Mouse (Mus musculus): ENCODE measurements around the gene Apba2. TPM values are rescaled to one million over a fixed set of nuclear protein-coding genes. Genes with fewer than 3 reads are reported as not detected.

The Apba2 gene
- total and polyA plus RNA-seq, 3 experiments = 0.11 TPM; not detected in 2

DNA sequence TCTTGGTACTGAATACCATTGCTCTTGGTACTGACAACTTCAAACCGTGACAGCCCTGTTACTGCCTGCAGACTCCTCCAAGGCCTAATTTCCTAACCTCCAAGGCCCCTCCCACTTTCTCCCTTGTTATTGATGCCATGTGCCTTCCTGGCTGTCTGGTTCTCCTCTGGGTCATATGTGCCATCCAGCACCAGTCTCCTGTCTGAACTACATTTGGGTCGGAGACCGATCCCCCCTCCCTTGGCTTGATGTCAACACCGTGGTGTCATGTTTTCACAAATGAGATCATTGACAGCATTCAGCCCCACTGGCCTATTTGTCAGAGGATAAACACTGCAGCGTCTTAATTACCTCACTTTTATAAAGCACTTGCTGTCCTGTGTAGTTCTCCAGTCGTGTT, 144.5 kb downstream of the Apba2 start:
- H3K4me1 ChIP-seq (ENCODE audit: insufficient read depth, low read depth, low read length) = no peaks in the 10 kb centered on the region
- no peaks in the 10 kb centered on the region for H3K36me3 ChIP-seq (replicated peaks)
- DNase-seq (ENCODE audit: low spot score) (no peak), ATAC-seq (ENCODE audit: extremely low read depth, insufficient number of reproducible peaks, low FRiP score, poor library complexity, severe bottlenecking) (no peak)
- TF ChIP-seq TAL1 (conservative IDR thresholded peaks at IDR 0.05; ENCODE audit: low read depth, low read length) (no peak), CTCF (IDR thresholded peaks at IDR 0.05; ENCODE audit: low read depth, low read length) (no peak), POLR2AphosphoS5 (IDR thresholded peaks at IDR 0.05; ENCODE audit: insufficient replicate concordance, low read depth, low read length) (no peak), GATA1 (IDR thresholded peaks at IDR 0.05; ENCODE audit: borderline replicate concordance, low read length) (no peak), GATA2 (IDR thresholded peaks at IDR 0.05; ENCODE audit: borderline replicate concordance, low read depth, low read length) (no peak)
- H3K27me3 ChIP-seq (ENCODE audit: insufficient read depth, low read length) = no peaks in the 10 kb centered on the region
- peaks cover 17% of the 10 kb centered on the region for H3K9me3 ChIP-seq (replicated peaks)
- H3K4me3 ChIP-seq (ENCODE audit: low read depth, low read length) = no peak overlapping the region

DNA sequence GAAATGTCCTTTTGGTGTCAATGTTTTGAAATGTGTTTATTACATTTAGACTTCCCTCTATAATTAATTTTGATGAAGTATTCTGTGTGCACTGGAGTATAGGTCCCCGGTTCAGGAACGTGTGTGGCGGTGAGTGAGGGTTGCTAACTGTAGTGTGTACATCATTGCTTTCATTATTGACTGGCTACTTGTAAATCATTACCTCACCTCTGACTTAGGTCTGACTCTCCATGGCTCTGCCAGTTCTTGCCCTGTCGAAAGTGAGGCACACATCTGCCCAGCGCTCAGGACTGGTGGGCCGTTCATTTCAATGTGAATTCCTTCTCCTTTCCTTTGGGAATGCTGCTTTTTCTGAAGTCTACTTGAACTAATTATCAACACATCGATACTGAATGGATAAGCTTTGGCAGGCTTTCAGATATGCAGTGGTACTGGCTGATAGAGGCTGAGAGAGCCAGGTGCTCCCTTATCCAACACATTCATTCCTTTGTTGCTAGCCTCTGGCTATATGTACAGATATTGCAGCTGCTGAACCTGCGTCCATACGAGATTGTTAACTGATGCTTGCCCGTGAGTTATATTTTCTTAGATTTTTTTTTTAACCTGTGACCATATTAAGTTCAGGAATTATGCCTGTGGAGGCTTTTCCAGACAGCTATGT, 147.6 kb downstream of the Apba2 start:
- DNase-seq (ENCODE audit: low spot score) = no peak
- Histone ChIP-seq H3K4me3 (ENCODE audit: low read depth, low read length) (no peak overlapping the region), H3K9me3 (replicated peaks) (peaks cover 17% of the 10 kb centered on the region), H3K36me3 (replicated peaks) (no peaks in the 10 kb centered on the region), H3K27me3 (ENCODE audit: insufficient read depth, low read length) (no peaks in the 10 kb centered on the region), H3K4me1 (ENCODE audit: insufficient read depth, low read depth, low read length) (no peaks in the 10 kb centered on the region)
- ATAC-seq (ENCODE audit: extremely low read depth, insufficient number of reproducible peaks, low FRiP score, poor library complexity, severe bottlenecking) = no peak
- TF ChIP-seq GATA2 (IDR thresholded peaks at IDR 0.05; ENCODE audit: borderline replicate concordance, low read depth, low read length) = no peak
- no peak for TF ChIP-seq POLR2AphosphoS5 (IDR thresholded peaks at IDR 0.05; ENCODE audit: insufficient replicate concordance, low read depth, low read length)
- no peak for TF ChIP-seq CTCF (IDR thresholded peaks at IDR 0.05; ENCODE audit: low read depth, low read length)
- no peak for TF ChIP-seq TAL1 (conservative IDR thresholded peaks at IDR 0.05; ENCODE audit: low read depth, low read length)
- TF ChIP-seq GATA1 (IDR thresholded peaks at IDR 0.05; ENCODE audit: borderline replicate concordance, low read length) = no peak

DNA sequence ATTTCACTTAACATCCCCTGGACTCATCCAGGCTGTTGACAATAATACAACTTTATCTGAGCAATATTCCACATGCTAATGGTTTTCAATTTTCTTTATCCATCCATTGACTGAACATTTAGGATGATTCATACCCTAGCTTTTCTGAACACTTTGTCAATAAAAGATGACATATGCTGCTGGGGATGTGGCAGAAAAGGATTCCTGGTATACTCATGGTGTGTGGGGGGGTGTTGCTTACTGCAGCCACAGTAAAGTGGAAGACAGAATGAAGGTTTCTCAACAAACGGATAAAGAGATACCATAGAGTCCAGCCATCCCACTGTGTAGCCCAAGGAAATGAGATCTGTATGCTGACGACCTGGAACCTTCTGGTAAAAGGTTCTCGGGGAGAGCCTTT, 150.5 kb downstream of the Apba2 start:
- no peak for ATAC-seq (ENCODE audit: extremely low read depth, insufficient number of reproducible peaks, low FRiP score, poor library complexity, severe bottlenecking)
- no peaks in the 10 kb centered on the region for H3K4me1 ChIP-seq (ENCODE audit: insufficient read depth, low read depth, low read length)
- no peak overlapping the region for H3K4me3 ChIP-seq (ENCODE audit: low read depth, low read length)
- no peaks in the 10 kb centered on the region for H3K27me3 ChIP-seq (ENCODE audit: insufficient read depth, low read length)
- H3K36me3 ChIP-seq (replicated peaks) = no peaks in the 10 kb centered on the region
- peaks cover 35% of the 10 kb centered on the region for H3K9me3 ChIP-seq (replicated peaks)
- no peak for DNase-seq (ENCODE audit: low spot score)
- TF ChIP-seq POLR2AphosphoS5 (IDR thresholded peaks at IDR 0.05; ENCODE audit: insufficient replicate concordance, low read depth, low read length) (no peak), CTCF (IDR thresholded peaks at IDR 0.05; ENCODE audit: low read depth, low read length) (no peak), GATA1 (IDR thresholded peaks at IDR 0.05; ENCODE audit: borderline replicate concordance, low read length) (no peak), GATA2 (IDR thresholded peaks at IDR 0.05; ENCODE audit: borderline replicate concordance, low read depth, low read length) (no peak), TAL1 (conservative IDR thresholded peaks at IDR 0.05; ENCODE audit: low read depth, low read length) (no peak)

DNA sequence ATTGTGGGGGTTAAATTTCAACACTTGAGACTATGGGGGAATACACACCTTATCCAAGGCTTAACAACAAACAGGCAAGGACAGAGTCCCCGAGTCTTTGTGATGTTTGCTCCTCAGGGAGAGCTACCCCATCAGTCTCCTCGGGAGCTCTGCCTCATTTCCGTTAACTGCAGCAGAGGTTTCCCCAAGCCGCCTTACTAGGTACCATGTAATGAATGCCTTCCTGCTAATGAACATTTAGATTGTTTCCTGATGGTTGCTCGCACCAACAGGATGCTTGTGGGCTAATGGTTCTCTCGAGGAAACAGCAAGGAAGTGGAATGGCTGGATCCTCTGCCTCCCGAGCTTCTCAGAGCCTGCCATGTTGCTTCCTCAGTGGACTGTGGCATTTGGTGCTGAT, 155.3 kb downstream of the Apba2 start:
- no peak overlapping the region for H3K4me3 ChIP-seq (ENCODE audit: low read depth, low read length)
- H3K36me3 ChIP-seq (replicated peaks) = no peaks in the 10 kb centered on the region
- DNase-seq (ENCODE audit: low spot score) (no peak), ATAC-seq (ENCODE audit: extremely low read depth, insufficient number of reproducible peaks, low FRiP score, poor library complexity, severe bottlenecking) (no peak)
- H3K27me3 ChIP-seq (ENCODE audit: insufficient read depth, low read length) = no peaks in the 10 kb centered on the region
- no peaks in the 10 kb centered on the region for H3K4me1 ChIP-seq (ENCODE audit: insufficient read depth, low read depth, low read length)
- no peak for TF ChIP-seq CTCF (IDR thresholded peaks at IDR 0.05; ENCODE audit: low read depth, low read length)
- no peak for TF ChIP-seq TAL1 (conservative IDR thresholded peaks at IDR 0.05; ENCODE audit: low read depth, low read length)
- no peak for TF ChIP-seq POLR2AphosphoS5 (IDR thresholded peaks at IDR 0.05; ENCODE audit: insufficient replicate concordance, low read depth, low read length)
- TF ChIP-seq GATA1 (IDR thresholded peaks at IDR 0.05; ENCODE audit: borderline replicate concordance, low read length) = no peak
- TF ChIP-seq GATA2 (IDR thresholded peaks at IDR 0.05; ENCODE audit: borderline replicate concordance, low read depth, low read length) = no peak
- peaks cover 43% of the 10 kb centered on the region for H3K9me3 ChIP-seq (replicated peaks)

DNA sequence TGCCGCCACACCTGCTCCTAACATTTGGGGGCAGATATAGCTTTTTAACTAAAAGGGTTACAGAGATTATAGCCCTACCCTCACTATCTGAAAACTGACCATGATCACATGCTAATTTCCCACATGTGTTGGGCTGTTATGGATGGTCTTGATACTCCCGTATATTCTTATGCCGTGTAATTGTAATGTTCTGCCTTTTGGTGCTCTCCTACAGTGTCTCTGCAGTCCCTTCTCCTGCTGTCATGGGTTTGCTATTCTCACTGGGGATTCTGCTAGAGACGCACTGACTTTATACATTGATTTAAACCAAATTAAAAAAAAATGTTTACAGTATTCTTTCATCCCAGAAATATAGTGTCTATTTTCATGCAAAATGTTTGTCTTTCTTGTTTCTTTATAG, 157.4 kb downstream of the Apba2 start:
- TF ChIP-seq TAL1 (conservative IDR thresholded peaks at IDR 0.05; ENCODE audit: low read depth, low read length) = no peak
- no peak for TF ChIP-seq GATA2 (IDR thresholded peaks at IDR 0.05; ENCODE audit: borderline replicate concordance, low read depth, low read length)
- no peak for TF ChIP-seq GATA1 (IDR thresholded peaks at IDR 0.05; ENCODE audit: borderline replicate concordance, low read length)
- no peaks in the 10 kb centered on the region for H3K4me1 ChIP-seq (ENCODE audit: insufficient read depth, low read depth, low read length)
- H3K9me3 ChIP-seq (replicated peaks) = peaks cover 52% of the 10 kb centered on the region
- no peak overlapping the region for H3K4me3 ChIP-seq (ENCODE audit: low read depth, low read length)
- no peaks in the 10 kb centered on the region for H3K36me3 ChIP-seq (replicated peaks)
- DNase-seq (ENCODE audit: low spot score) (no peak), ATAC-seq (ENCODE audit: extremely low read depth, insufficient number of reproducible peaks, low FRiP score, poor library complexity, severe bottlenecking) (no peak)
- H3K27me3 ChIP-seq (ENCODE audit: insufficient read depth, low read length) = no peaks in the 10 kb centered on the region

DNA sequence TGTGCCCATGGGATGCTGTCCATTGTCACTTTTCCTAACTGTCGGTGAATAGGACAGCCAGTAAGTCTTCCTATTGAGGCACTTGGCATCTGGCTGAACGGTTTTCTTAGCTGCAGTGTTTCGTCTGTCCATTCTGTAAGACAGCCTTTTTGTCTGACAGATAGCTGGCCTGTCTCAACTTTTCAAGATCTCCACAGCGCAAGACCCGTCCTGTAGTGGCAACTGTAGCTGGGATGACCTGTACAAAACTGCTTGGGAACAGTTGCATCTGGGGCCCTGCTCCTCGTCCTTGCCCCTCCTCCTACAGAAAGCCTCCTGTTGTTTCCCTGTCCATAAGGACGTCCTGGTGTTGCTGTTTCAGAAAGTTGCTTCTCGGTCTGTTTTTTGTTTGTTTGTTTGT, 157.8 kb downstream of the Apba2 start:
- ATAC-seq (ENCODE audit: extremely low read depth, insufficient number of reproducible peaks, low FRiP score, poor library complexity, severe bottlenecking) (no peak), DNase-seq (ENCODE audit: low spot score) (no peak)
- Histone ChIP-seq H3K27me3 (ENCODE audit: insufficient read depth, low read length) (no peaks in the 10 kb centered on the region), H3K9me3 (replicated peaks) (peaks cover 51% of the 10 kb centered on the region), H3K4me3 (ENCODE audit: low read depth, low read length) (no peak overlapping the region), H3K36me3 (replicated peaks) (no peaks in the 10 kb centered on the region), H3K4me1 (ENCODE audit: insufficient read depth, low read depth, low read length) (no peaks in the 10 kb centered on the region)
- TF ChIP-seq POLR2AphosphoS5 (IDR thresholded peaks at IDR 0.05; ENCODE audit: insufficient replicate concordance, low read depth, low read length) (no peak), TAL1 (conservative IDR thresholded peaks at IDR 0.05; ENCODE audit: low read depth, low read length) (no peak), GATA1 (IDR thresholded peaks at IDR 0.05; ENCODE audit: borderline replicate concordance, low read length) (no peak), CTCF (IDR thresholded peaks at IDR 0.05; ENCODE audit: low read depth, low read length) (no peak), GATA2 (IDR thresholded peaks at IDR 0.05; ENCODE audit: borderline replicate concordance, low read depth, low read length) (no peak)

Measured in G1E (cell line).